Mouse (Mus musculus): ENCODE measurements at regions not wholly inside any gene's neighbourhood (a gene's known extent, or its start where the extent isn't known, plus 50 kb on each side); places are given as distances from the start of the nearest gene placed in this dataset.

GRCm38 (mm10) chrX:166951011-166951410 lies 258.1 kb downstream of the Tmsb4x start:
- Histone ChIP-seq H3K4me1 (replicated peaks) (no peaks in the 10 kb centered on the region), H3K9me3 (no peaks in the 10 kb centered on the region), H3K4me2 (replicated peaks) (no peak overlapping the region), H3K27ac (no peak overlapping the region), H3K36me3 (no peaks in the 10 kb centered on the region), H3K4me3 (replicated peaks) (no peak overlapping the region), H3K27me3 (replicated peaks) (no peaks in the 10 kb centered on the region), H3K9ac (no peak overlapping the region)
- WGBS = 78% methylated on average over 6 of the region's 6 CpGs
- no peak for ATAC-seq

- Histone ChIP-seq H3K4me3 (replicated peaks) (no peak overlapping the region), H3K4me2 (replicated peaks) (no peak overlapping the region), H3K9me3 (no peaks in the 10 kb centered on the region), H3K36me3 (no peaks in the 10 kb centered on the region), H3K27ac (no peak overlapping the region), H3K4me1 (replicated peaks) (no peaks in the 10 kb centered on the region), H3K27me3 (replicated peaks) (no peaks in the 10 kb centered on the region), H3K9ac (no peak overlapping the region)
- 91% methylated on average over 1 of the region's 1 CpGs for WGBS
- no peak for ATAC-seq
These were observed 263.2 kb downstream of the Tmsb4x start for GRCm38 (mm10) chrX:166945915-166946314.

- 67% methylated on average over 1 of the region's 1 CpGs for WGBS
- H3K4me3 ChIP-seq (replicated peaks) = no peak overlapping the region
- ATAC-seq = no peak
- H3K36me3 ChIP-seq = no peaks in the 10 kb centered on the region
- no peak overlapping the region for H3K4me2 ChIP-seq (replicated peaks)
- H3K9ac ChIP-seq = no peak overlapping the region
- H3K27ac ChIP-seq = no peak overlapping the region
- no peaks in the 10 kb centered on the region for H3K9me3 ChIP-seq
- H3K4me1 ChIP-seq (replicated peaks) = no peaks in the 10 kb centered on the region
- H3K27me3 ChIP-seq (replicated peaks) = no peaks in the 10 kb centered on the region
These were observed 263.6 kb downstream of the Tmsb4x start for GRCm38 (mm10) chrX:166945476-166945875.

- no peak overlapping the region for H3K4me2 ChIP-seq (replicated peaks)
- H3K4me3 ChIP-seq (replicated peaks) = no peak overlapping the region
- H3K4me1 ChIP-seq (replicated peaks) = no peaks in the 10 kb centered on the region
- no peak overlapping the region for H3K9ac ChIP-seq
- no peaks in the 10 kb centered on the region for H3K36me3 ChIP-seq
- peak; percentile 12; the same call in 1 of the 2 replicates for ATAC-seq
- H3K27ac ChIP-seq = no peak overlapping the region
- no peaks in the 10 kb centered on the region for H3K9me3 ChIP-seq
- WGBS = 72% methylated on average over 2 of the region's 2 CpGs
- no peaks in the 10 kb centered on the region for H3K27me3 ChIP-seq (replicated peaks)
These were observed 275.3 kb downstream of the Tmsb4x start for GRCm38 (mm10) chrX:166933766-166934165.

GRCm38 (mm10) chrX:166932472-166932871 lies 276.6 kb downstream of the Tmsb4x start:
- Histone ChIP-seq H3K27me3 (replicated peaks) (no peaks in the 10 kb centered on the region), H3K27ac (no peak overlapping the region), H3K4me1 (replicated peaks) (no peaks in the 10 kb centered on the region), H3K4me2 (replicated peaks) (no peak overlapping the region), H3K9ac (no peak overlapping the region), H3K9me3 (no peaks in the 10 kb centered on the region), H3K36me3 (no peaks in the 10 kb centered on the region), H3K4me3 (replicated peaks) (no peak overlapping the region)
- ATAC-seq = peak; percentile 89

GRCm38 (mm10) chrX:166931048-166931447 lies 278.1 kb downstream of the Tmsb4x start:
- Histone ChIP-seq H3K9ac (no peak overlapping the region), H3K9me3 (no peaks in the 10 kb centered on the region), H3K27ac (no peak overlapping the region), H3K36me3 (no peaks in the 10 kb centered on the region), H3K27me3 (replicated peaks) (no peaks in the 10 kb centered on the region), H3K4me2 (replicated peaks) (no peak overlapping the region), H3K4me3 (replicated peaks) (no peak overlapping the region), H3K4me1 (replicated peaks) (no peaks in the 10 kb centered on the region)
- WGBS = 49% methylated on average over 4 of the region's 4 CpGs
- no peak for ATAC-seq

- Histone ChIP-seq H3K4me2 (replicated peaks) (no peak overlapping the region), H3K27me3 (replicated peaks) (no peaks in the 10 kb centered on the region), H3K4me1 (replicated peaks) (no peaks in the 10 kb centered on the region), H3K9me3 (no peaks in the 10 kb centered on the region), H3K27ac (no peak overlapping the region), H3K4me3 (replicated peaks) (no peak overlapping the region), H3K9ac (no peak overlapping the region), H3K36me3 (no peaks in the 10 kb centered on the region)
- no peak for ATAC-seq
- WGBS = 71% methylated on average over 6 of the region's 6 CpGs
These were observed 279.2 kb downstream of the Tmsb4x start for GRCm38 (mm10) chrX:166929716-166930420.

- no peaks in the 10 kb centered on the region for H3K9me3 ChIP-seq
- ATAC-seq = peak; percentile 36
- H3K4me2 ChIP-seq (replicated peaks) = no peak overlapping the region
- no peaks in the 10 kb centered on the region for H3K36me3 ChIP-seq
- no peaks in the 10 kb centered on the region for H3K4me1 ChIP-seq (replicated peaks)
- H3K27ac ChIP-seq = no peak overlapping the region
- no peak overlapping the region for H3K4me3 ChIP-seq (replicated peaks)
- 40% methylated on average over 2 of the region's 2 CpGs for WGBS
- no peaks in the 10 kb centered on the region for H3K27me3 ChIP-seq (replicated peaks)
- H3K9ac ChIP-seq = no peak overlapping the region
These were observed 293.7 kb downstream of the Tmsb4x start for GRCm38 (mm10) chrX:166915356-166915953.

- Histone ChIP-seq H3K4me2 (replicated peaks) (no peak overlapping the region), H3K27ac (no peak overlapping the region), H3K27me3 (replicated peaks) (no peaks in the 10 kb centered on the region), H3K4me1 (replicated peaks) (no peaks in the 10 kb centered on the region), H3K9me3 (no peaks in the 10 kb centered on the region), H3K9ac (no peak overlapping the region), H3K36me3 (no peaks in the 10 kb centered on the region), H3K4me3 (replicated peaks) (no peak overlapping the region)
- no peak for ATAC-seq
- WGBS = 57% methylated on average over 6 of the region's 6 CpGs
These were observed 302.5 kb downstream of the Tmsb4x start for GRCm38 (mm10) chrX:166906602-166907001.

GRCm38 (mm10) chrX:166900761-166901160 lies 308.4 kb downstream of the Tmsb4x start:
- H3K27me3 ChIP-seq (replicated peaks) = 0 out of 2 replicates have a peak, but pooled peaks cover 2% of the 10 kb centered on the region
- H3K4me2 ChIP-seq (replicated peaks) = no peak overlapping the region
- no peak overlapping the region for H3K9ac ChIP-seq
- no peaks in the 10 kb centered on the region for H3K4me1 ChIP-seq (replicated peaks)
- no peaks in the 10 kb centered on the region for H3K36me3 ChIP-seq
- no peak overlapping the region for H3K4me3 ChIP-seq (replicated peaks)
- H3K27ac ChIP-seq = no peak overlapping the region
- 73% methylated on average over 6 of the region's 6 CpGs for WGBS
- no peak for ATAC-seq
- H3K9me3 ChIP-seq = no peaks in the 10 kb centered on the region

GRCm38 (mm10) chrX:166895199-166895598 lies 309.7 kb upstream of the Egfl6 start:
- Histone ChIP-seq H3K4me2 (replicated peaks) (no peak overlapping the region), H3K36me3 (no peaks in the 10 kb centered on the region), H3K4me1 (replicated peaks) (no peaks in the 10 kb centered on the region), H3K9me3 (no peaks in the 10 kb centered on the region), H3K4me3 (replicated peaks) (no peak overlapping the region), H3K27me3 (replicated peaks) (0 out of 2 replicates have a peak, but pooled peaks cover 2% of the 10 kb centered on the region), H3K9ac (no peak overlapping the region), H3K27ac (no peak overlapping the region)
- 52% methylated on average over 2 of the region's 2 CpGs for WGBS
- no peak for ATAC-seq

- Histone ChIP-seq H3K9ac (no peak overlapping the region), H3K4me2 (replicated peaks) (no peak overlapping the region), H3K4me1 (replicated peaks) (no peaks in the 10 kb centered on the region), H3K9me3 (no peaks in the 10 kb centered on the region), H3K27me3 (replicated peaks) (no peaks in the 10 kb centered on the region), H3K4me3 (replicated peaks) (no peak overlapping the region), H3K27ac (no peak overlapping the region), H3K36me3 (no peaks in the 10 kb centered on the region)
- no peak for ATAC-seq
These were observed 300.9 kb upstream of the Egfl6 start for GRCm38 (mm10) chrX:166886417-166886816.

- ATAC-seq = no peak
- no peaks in the 10 kb centered on the region for H3K4me1 ChIP-seq (replicated peaks)
- H3K36me3 ChIP-seq = no peaks in the 10 kb centered on the region
- no peak overlapping the region for H3K9ac ChIP-seq
- no peak overlapping the region for H3K4me2 ChIP-seq (replicated peaks)
- H3K27me3 ChIP-seq (replicated peaks) = no peaks in the 10 kb centered on the region
- no peak overlapping the region for H3K27ac ChIP-seq
- 81% methylated on average over 5 of the region's 5 CpGs for WGBS
- no peaks in the 10 kb centered on the region for H3K9me3 ChIP-seq
- no peak overlapping the region for H3K4me3 ChIP-seq (replicated peaks)
These were observed 284.0 kb upstream of the Egfl6 start for GRCm38 (mm10) chrX:166869515-166869914.
